Mouse (Mus musculus): Measurements from ENCODE around the gene Olfr675. TPM values are rescaled to one million over a fixed set of nuclear protein-coding genes. Genes with fewer than 3 reads are reported as not detected.
"Not testable (repeated sequence)": the region's sequence is repeated elsewhere in the genome, so short reads cannot be mapped to it uniquely, and the experiment has no call there.

Gene Olfr675
- polyA plus RNA-seq (2017; shearing (Covaris generic)): not detected

GRCm38 (mm10) chr7:105028360-105028759 lies at the start of gene Olfr675:
Gene Olfr675 (minus strand): TSS chr7:105028460.
- no peak for ATAC-seq

- ATAC-seq: no peak
Measured at GRCm38 (mm10) chr7:105064175-105064574, 35.9 kb upstream of the Olfr675 start, which contains the start of gene Olfr678. Gene Olfr678 (plus strand): TSS chr7:105064475.

- no peak for ATAC-seq
Measured at GRCm38 (mm10) chr7:105058951-105059350, 30.7 kb upstream of the Olfr675 start.

GRCm38 (mm10) chr7:105033836-105034235 lies 5.6 kb upstream of the Olfr675 start:
- ATAC-seq: not testable (repeated sequence)

- ATAC-seq: no peak
Measured at GRCm38 (mm10) chr7:105032398-105032797, 4.1 kb upstream of the Olfr675 start, which contains the start of gene Olfr676. Gene Olfr676 (plus strand): TSS chr7:105032698.

GRCm38 (mm10) chr7:105022530-105022929 lies 5.7 kb downstream of the Olfr675 start:
- no peak for ATAC-seq

GRCm38 (mm10) chr7:105001929-105002328 lies 26.3 kb downstream of the Olfr675 start, which contains the start of gene Olfr672:
Gene Olfr672 (minus strand): TSS chr7:105002029.
- ATAC-seq: no peak

- ATAC-seq: no peak
Measured at GRCm38 (mm10) chr7:104979026-104979425, 49.2 kb downstream of the Olfr675 start, which contains the start of gene Olfr671. Gene Olfr671 (minus strand): TSS chr7:104979126.

GRCm38 (mm10) chr7:104972507-104972906 lies 55.8 kb downstream of the Olfr675 start:
- ATAC-seq: not testable (repeated sequence)

Other genes starting within 250 kb of the Olfr675 start
- gene Usp17lb, start 185.9 kb downstream of the Olfr675 start, polyA plus RNA-seq (2017; shearing (Covaris generic)): not detected
- gene Usp17la, start 171.5 kb downstream of the Olfr675 start, polyA plus RNA-seq (2017; shearing (Covaris generic)): not detected
- not detected for gene Olfr665, start 150.4 kb downstream of the Olfr675 start, polyA plus RNA-seq (2017; shearing (Covaris generic))
- not detected for gene Olfr666, start 132.5 kb downstream of the Olfr675 start, polyA plus RNA-seq (2017; shearing (Covaris generic))
- not detected for gene Olfr667, start 107.0 kb downstream of the Olfr675 start, polyA plus RNA-seq (2017; shearing (Covaris generic))
- not detected for gene Olfr668, start 100.4 kb downstream of the Olfr675 start, polyA plus RNA-seq (2017; shearing (Covaris generic))
- not detected for gene Olfr669, start 94.2 kb downstream of the Olfr675 start, polyA plus RNA-seq (2017; shearing (Covaris generic))
- gene Olfr670, start 65.8 kb downstream of the Olfr675 start, polyA plus RNA-seq (2017; shearing (Covaris generic)): not detected
- not detected for gene Olfr671, start 49.3 kb downstream of the Olfr675 start, polyA plus RNA-seq (2017; shearing (Covaris generic))
- not detected for gene Olfr672, start 26.4 kb downstream of the Olfr675 start, polyA plus RNA-seq (2017; shearing (Covaris generic))
- not detected for gene Olfr676, start 4.2 kb upstream of the Olfr675 start, polyA plus RNA-seq (2017; shearing (Covaris generic))
- gene Olfr677, start 22.9 kb upstream of the Olfr675 start, polyA plus RNA-seq (2017; shearing (Covaris generic)): not detected
- not detected for gene Olfr678, start 36.0 kb upstream of the Olfr675 start, polyA plus RNA-seq (2017; shearing (Covaris generic))
- not detected for gene Olfr679, start 52.7 kb upstream of the Olfr675 start, polyA plus RNA-seq (2017; shearing (Covaris generic))
- gene Olfr680-ps1, start 64.4 kb upstream of the Olfr675 start, polyA plus RNA-seq (2017; shearing (Covaris generic)): not detected
- gene Olfr681, start 88.4 kb upstream of the Olfr675 start, polyA plus RNA-seq (2017; shearing (Covaris generic)): not detected
- gene Olfr683, start 118.6 kb upstream of the Olfr675 start, polyA plus RNA-seq (2017; shearing (Covaris generic)): not detected
- not detected for gene Olfr684, start 135.2 kb upstream of the Olfr675 start, polyA plus RNA-seq (2017; shearing (Covaris generic))
- gene Olfr685, start 157.6 kb upstream of the Olfr675 start, polyA plus RNA-seq (2017; shearing (Covaris generic)): not detected
- gene Olfr686, start 179.0 kb upstream of the Olfr675 start, polyA plus RNA-seq (2017; shearing (Covaris generic)): not detected